Comparison of ENCODE assay signal across 17 mouse cellular contexts in genomic region chr6:120457074-120457473, GRCm38 (mm10). TPM values are rescaled to one million over a fixed set of nuclear protein-coding genes. Genes with fewer than 3 reads are reported as not detected.
A peak's percentile ranks its signal among the peaks of the same experiment; 100 is the strongest.
DNase-seq lines count a peak whose midpoint lies in the region; ATAC-seq and TF ChIP-seq lines count a peak whose summit lies in the region.
"Had no signal": no experiment of that assay in that cellular context is flagged by ENCODE, and none has a peak within 500 bp of the region (broad histone marks: within the 10 kb centered on the region; RNA-seq: fewer than 3 reads in every experiment).

No protein-coding gene starts in this region.

- TF ChIP-seq EP300 in liver, embryonic 14.5 days (IDR thresholded peaks at IDR 0.05; ENCODE audit: low read depth), result no peak

- no peak overlapping the region for H3K27ac ChIP-seq in gastrocnemius, adult 2 months
- H3K27ac ChIP-seq in lung, embryonic 14.5 days (ENCODE audit: low read depth), result no peak overlapping the region
- no peak overlapping the region for H3K27ac ChIP-seq in liver, embryonic 14.5 days
- H3K27ac ChIP-seq: heart, embryonic 15.5 days; neural tube, embryonic 13.5 days had no signal

- no peaks in the 10 kb centered on the region for H3K9me3 ChIP-seq in lung, embryonic 14.5 days (ENCODE audit: low read depth, low read length)
- H3K9me3 ChIP-seq in liver, embryonic 14.5 days (ENCODE audit: control insufficient read depth, low read length), result no peaks in the 10 kb centered on the region
- H3K9me3 ChIP-seq: heart, embryonic 15.5 days; neural tube, embryonic 13.5 days had no signal

- H3K27me3 ChIP-seq in lung, embryonic 14.5 days (ENCODE audit: insufficient read depth, low read length), result peaks cover 11% of the 10 kb centered on the region
- H3K27me3 ChIP-seq in liver, embryonic 14.5 days (ENCODE audit: control insufficient read depth, insufficient read depth, low read length), result no peaks in the 10 kb centered on the region

- H3K4me2 ChIP-seq in lung, embryonic 14.5 days, result no peak overlapping the region
- no peak overlapping the region for H3K4me2 ChIP-seq in liver, embryonic 14.5 days (ENCODE audit: low read depth)
- H3K4me2 ChIP-seq: heart, embryonic 15.5 days; midbrain, embryonic 11.5 days; neural tube, embryonic 13.5 days had no signal

- intact Hi-C loops in gastrocnemius, adult 2 months (cut with DNase I), result no loop called here

- TF ChIP-seq CTCF in gastrocnemius, adult 2 months (IDR thresholded peaks at IDR 0.05), result peak; percentile 50
- peak; percentile 46 for TF ChIP-seq CTCF in lung, embryonic 14.5 days (IDR thresholded peaks at IDR 0.05; ENCODE audit: low read depth)
- TF ChIP-seq CTCF in liver, embryonic 14.5 days (IDR thresholded peaks at IDR 0.05; ENCODE audit: low read depth), result peak; percentile 58

- 61% methylated on average over 7 of the region's 7 CpGs for WGBS in lung, embryonic 14.5 days
- WGBS in liver, embryonic 14.5 days (ENCODE audit: insufficient replicate concordance), result 44% methylated on average over 7 of the region's 7 CpGs

- DNase-seq in gastrocnemius, adult 2 months, result no peak
- no peak for DNase-seq in gastrocnemius, postnatal 4 days (ENCODE audit: low spot score in 2 of 2)
- DNase-seq in lung, embryonic 14.5 days, result no peak
- DNase-seq in lung, postnatal 4 days, result no peak
- DNase-seq in ES-CJ7 (ENCODE audit: low read depth, low spot score) (peak; percentile 77), adipocyte (ENCODE audit: low spot score) (no peak)
- DNase-seq in liver, embryonic 14.5 days (ENCODE audit: low read depth in 3 of 3, low spot score in 3 of 3), result no peak
- no peak for DNase-seq in cerebellum, postnatal 10 days
- DNase-seq: adrenal gland, postnatal 14 days; cerebellum, postnatal 14 days; lung, adult 2 months; right cerebral cortex, postnatal 4 days; thymus, adult 18-20 months had no signal

- no peak for ATAC-seq in lung, embryonic 14.5 days (ENCODE audit: insufficient read depth)
- no peak for ATAC-seq in liver, embryonic 14.5 days (ENCODE audit: insufficient read depth)
- ATAC-seq: intestine, embryonic 16.5 days had no signal

- H3K9ac ChIP-seq in lung, embryonic 14.5 days, result no peak overlapping the region
- H3K9ac ChIP-seq in liver, embryonic 14.5 days (replicated peaks), result no peak overlapping the region
- H3K9ac ChIP-seq: heart, embryonic 15.5 days; neural tube, embryonic 13.5 days had no signal

- no peak overlapping the region for H3K4me3 ChIP-seq in gastrocnemius, adult 2 months
- H3K4me3 ChIP-seq in lung, embryonic 14.5 days (ENCODE audit: low read depth, low read length), result no peak overlapping the region
- H3K4me3 ChIP-seq in liver, embryonic 14.5 days (ENCODE audit: insufficient read depth in 1 of 2, low read depth in 2 of 2, low read length in 2 of 2), result no peak overlapping the region
- H3K4me3 ChIP-seq: heart, embryonic 15.5 days; neural tube, embryonic 13.5 days had no signal

- H3K36me3 ChIP-seq in lung, embryonic 14.5 days (ENCODE audit: insufficient read depth), result no peaks in the 10 kb centered on the region
- H3K36me3 ChIP-seq in liver, embryonic 14.5 days (replicated peaks; ENCODE audit: control insufficient read depth, insufficient read depth, low read depth), result no peaks in the 10 kb centered on the region
- H3K36me3 ChIP-seq: heart, embryonic 15.5 days; neural tube, embryonic 13.5 days had no signal

- H3K4me1 ChIP-seq in lung, embryonic 14.5 days (ENCODE audit: insufficient read depth), result no peaks in the 10 kb centered on the region
- peaks cover 0 to 20% of the 10 kb centered on the region in 2 experiments; a peak in 3 of 4 replicates for H3K4me1 ChIP-seq in liver, embryonic 14.5 days (replicated peaks; ENCODE audit: control insufficient read depth in 2 of 2, insufficient read depth in 2 of 2, low read length in 1 of 2)
- H3K4me1 ChIP-seq: heart, embryonic 15.5 days; neural tube, embryonic 13.5 days had no signal

RNA-seq across cellular contexts. Expression of gene Il17ra, which starts 6.0 kb away (rescaled TPM):
- 1 to 10 TPM in 1 of 2 experiments, under 1 TPM in 1; 0.99 to 2.0 TPM for total RNA-seq in gastrocnemius, adult 2 months (2021)
- 1 to 10 TPM; 4.7 to 5.2 TPM for total RNA-seq in gastrocnemius, postnatal 4 days (2021)
- 3.1 and 3.3 TPM in 2 replicates for polyA plus RNA-seq in lung, embryonic 14.5 days (2014; fragmentation: Nextera tagmentation; extraction: Ambion mirVana)
- 6.0 and 6.2 TPM in 2 replicates for polyA plus RNA-seq in liver, embryonic 14.5 days (2012; rRNA removed)
- 3.6 TPM in 2 replicates for polyA plus RNA-seq in liver, embryonic 14.5 days (2014; fragmentation: Nextera tagmentation; extraction: Ambion mirVana)

RNA-seq across cellular contexts. Expression of gene Tmem121b, which starts 36.5 kb away (rescaled TPM):
- not detected for total RNA-seq in gastrocnemius, adult 2 months (2021)
- under 1 TPM; 0.13 to 0.15 TPM for total RNA-seq in gastrocnemius, postnatal 4 days (2021)
- 0.14 and 0.17 TPM in 2 replicates for polyA plus RNA-seq in lung, embryonic 14.5 days (2014; fragmentation: Nextera tagmentation; extraction: Ambion mirVana)
- polyA plus RNA-seq in liver, embryonic 14.5 days (2012; rRNA removed), result 0.01 and 0.04 TPM in 2 replicates
- 0.04 TPM in 1 of 2 replicates, not detected in the other for polyA plus RNA-seq in liver, embryonic 14.5 days (2014; fragmentation: Nextera tagmentation; extraction: Ambion mirVana)
- polyA plus RNA-seq: heart, embryonic 15.5 days had no signal
